Mouse (Mus musculus) retina, postnatal 1 day (tissue): Measurements from ENCODE around the gene Myo6.

ENCODE experiments used
- DNase-seq: peaks from one replicate; pipeline ENCODE4 v3.0.0-alpha.2; 2012

The Myo6 gene

DNA sequence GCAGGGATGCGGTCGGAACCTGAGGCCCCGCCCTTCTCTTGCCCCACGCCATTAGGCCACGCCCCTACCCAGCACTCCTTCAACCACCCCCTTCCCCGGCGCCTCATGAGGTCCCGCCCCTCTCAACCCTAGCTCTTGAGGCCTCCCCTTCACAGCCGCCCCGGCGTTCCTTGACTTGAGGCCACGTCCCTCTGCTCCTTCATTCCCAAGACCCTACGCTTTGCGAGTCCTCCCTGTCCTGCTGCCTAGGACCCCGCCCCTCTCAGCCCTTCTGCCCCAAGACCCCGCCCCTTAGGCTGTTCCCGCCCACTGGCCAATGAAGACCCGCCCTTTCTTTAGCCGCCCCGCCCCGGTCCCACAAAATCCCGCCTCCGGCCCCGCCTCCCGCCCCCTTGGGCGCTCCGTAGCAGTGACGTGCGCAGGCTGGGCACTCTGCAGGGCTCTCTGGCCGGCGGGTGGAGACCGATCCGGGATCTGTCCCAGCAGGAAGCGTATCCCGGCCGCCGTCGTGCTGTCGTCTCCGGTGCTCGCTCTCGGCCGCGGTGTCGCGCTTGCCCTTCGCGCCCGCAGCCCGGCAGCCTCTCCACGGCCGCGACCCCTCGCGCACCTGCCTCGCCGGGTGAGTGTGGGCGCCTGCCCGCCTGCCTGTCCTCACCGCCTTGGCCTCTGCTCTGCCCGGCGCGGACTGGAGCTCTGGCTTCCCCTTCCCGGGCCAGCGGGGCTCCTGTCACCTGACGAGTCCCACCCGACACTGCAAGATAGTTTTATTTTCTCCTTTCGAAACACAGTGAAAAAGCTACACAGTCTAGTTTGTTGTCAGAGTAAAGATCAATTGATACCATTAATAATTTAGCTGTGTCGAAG lies at the start of gene Myo6:
Myo6 (plus strand) TSS at position 421 of the 864 bp plus-strand sequence.
- peak; percentile 94 for DNase-seq

- DNase-seq, result no peak
Observed at GRCm38 (mm10) chr9:80145992-80146587, 18.7 kb upstream of the Myo6 start.

DNA sequence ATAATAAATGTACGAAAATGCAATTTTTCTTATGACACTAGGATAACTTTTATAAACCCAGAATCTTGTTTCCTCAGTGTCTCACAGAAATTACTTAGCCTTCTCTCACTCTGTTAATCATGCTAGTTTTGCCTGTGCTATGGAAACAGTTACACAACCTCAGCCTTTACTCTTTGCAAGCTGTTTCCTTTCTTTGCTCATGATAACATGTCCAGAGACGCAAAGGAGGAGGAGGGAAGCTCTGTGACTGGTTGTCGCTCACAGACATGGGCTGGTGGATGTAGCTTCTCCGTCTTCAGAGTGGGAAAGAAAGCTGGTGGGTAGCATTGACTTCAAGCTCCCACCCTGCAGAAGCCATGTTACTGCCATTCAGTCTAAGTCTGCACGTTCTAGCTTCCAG lies 15.2 kb upstream of the Myo6 start:
- no peak for DNase-seq

DNA sequence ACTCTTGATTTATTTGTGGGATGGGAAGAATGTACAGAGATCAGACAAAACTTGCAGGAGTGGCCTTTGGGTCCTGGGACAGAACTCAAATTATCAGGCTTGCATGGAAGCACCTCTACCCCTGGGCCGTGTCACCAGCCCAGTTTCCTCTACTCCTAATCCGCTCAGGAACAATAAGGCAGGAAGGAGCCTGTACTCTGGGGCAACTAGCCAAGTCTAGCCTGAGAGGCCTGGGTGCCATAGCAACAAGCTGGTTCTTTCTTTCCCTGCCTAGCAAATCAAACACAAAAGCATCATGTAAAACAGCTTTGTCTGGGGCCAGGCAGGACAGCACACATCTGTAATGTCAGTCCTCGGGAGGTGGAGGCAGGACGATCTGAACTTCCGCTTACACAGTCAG lies 9.6 kb upstream of the Myo6 start:
- peak; percentile 71 for DNase-seq

GRCm38 (mm10) chr9:80156780-80157179 lies 8.1 kb upstream of the Myo6 start:
- no peak for DNase-seq

DNA sequence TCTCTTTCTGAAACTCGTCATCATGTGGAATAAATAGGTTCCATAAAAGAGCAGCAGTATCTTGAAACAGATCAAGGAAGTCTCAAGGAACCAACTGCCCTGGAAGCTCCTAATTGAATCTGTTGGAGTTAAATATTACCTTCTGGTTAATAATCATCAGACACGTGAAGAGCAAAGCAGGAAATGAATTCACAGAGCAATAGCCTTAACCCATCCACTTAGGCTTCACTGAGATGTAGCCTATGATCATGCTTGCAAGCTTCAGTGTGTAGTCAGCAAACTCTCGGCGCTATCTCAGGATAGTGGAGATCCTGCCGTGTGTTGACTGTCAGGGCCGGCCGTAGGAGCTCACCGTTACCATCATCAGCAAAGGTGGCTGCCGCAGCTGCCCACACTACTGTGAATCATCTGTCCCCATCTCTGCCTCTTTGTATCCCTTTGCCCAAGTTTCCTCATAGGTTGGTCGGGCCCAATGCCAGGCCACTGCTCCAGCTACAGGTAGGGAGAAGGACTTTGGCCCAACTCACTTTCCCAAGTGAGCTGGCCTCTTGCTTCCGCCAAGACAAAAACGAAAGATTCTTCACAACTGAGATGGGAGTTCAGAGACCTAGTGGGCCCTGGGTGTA lies 6.9 kb upstream of the Myo6 start:
- no peak for DNase-seq

- no peak for DNase-seq
Observed at GRCm38 (mm10) chr9:80158937-80159336, 5.9 kb upstream of the Myo6 start.

GRCm38 (mm10) chr9:80161451-80161850 lies 3.4 kb upstream of the Myo6 start:
- DNase-seq, result no peak

GRCm38 (mm10) chr9:80163126-80163723 lies 1.6 kb upstream of the Myo6 start:
- DNase-seq, result no peak

GRCm38 (mm10) chr9:80164191-80164590 lies 640 bp upstream of the Myo6 start:
- DNase-seq, result no peak

- no peak for DNase-seq
Observed at GRCm38 (mm10) chr9:80165690-80166089, 859 bp downstream of the Myo6 start.

GRCm38 (mm10) chr9:80166425-80166824 lies 1.6 kb downstream of the Myo6 start:
- no peak for DNase-seq

- no peak for DNase-seq
Observed at GRCm38 (mm10) chr9:80167089-80167488, 2.3 kb downstream of the Myo6 start.

DNA sequence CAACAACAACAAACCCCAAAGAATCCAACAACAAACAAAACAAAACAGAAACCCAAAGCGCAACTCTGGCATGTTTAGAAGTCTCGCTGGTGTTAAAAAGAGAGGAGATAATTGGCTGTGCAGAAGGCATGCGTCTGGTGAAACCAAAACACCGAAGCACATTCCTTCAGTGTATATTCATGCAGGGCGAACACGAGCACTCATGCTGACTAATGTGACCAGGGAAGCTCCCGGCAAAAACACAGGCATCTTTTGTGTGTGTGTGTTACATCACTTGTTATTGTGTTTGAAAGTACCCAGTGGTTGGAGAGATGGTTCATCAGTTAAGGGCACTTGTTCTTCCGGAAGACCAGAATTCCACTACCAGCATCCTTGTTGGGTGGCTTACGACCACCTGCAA lies 4.7 kb downstream of the Myo6 start:
- peak; percentile 74 for DNase-seq

DNA sequence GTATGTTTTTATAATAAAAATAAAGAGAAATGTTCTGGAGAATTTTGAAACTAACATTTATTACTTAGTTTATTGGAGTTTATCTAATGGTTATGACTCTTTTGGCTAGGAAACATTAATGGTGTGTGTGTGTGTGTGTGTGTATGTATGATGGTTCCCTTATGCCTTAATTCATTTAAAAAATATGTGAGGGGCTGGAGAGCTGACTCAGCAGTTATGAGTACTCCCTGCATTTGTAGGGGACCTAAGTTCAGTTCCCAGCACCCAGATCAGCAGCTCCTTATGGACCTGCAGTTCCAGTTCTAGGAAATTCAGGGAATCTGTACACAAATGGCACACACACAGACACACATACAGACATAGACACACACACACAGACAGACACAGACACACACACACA lies 6.4 kb downstream of the Myo6 start:
- DNase-seq, result no peak

GRCm38 (mm10) chr9:80172396-80173222 lies 7.8 kb downstream of the Myo6 start:
- no peak for DNase-seq

DNA sequence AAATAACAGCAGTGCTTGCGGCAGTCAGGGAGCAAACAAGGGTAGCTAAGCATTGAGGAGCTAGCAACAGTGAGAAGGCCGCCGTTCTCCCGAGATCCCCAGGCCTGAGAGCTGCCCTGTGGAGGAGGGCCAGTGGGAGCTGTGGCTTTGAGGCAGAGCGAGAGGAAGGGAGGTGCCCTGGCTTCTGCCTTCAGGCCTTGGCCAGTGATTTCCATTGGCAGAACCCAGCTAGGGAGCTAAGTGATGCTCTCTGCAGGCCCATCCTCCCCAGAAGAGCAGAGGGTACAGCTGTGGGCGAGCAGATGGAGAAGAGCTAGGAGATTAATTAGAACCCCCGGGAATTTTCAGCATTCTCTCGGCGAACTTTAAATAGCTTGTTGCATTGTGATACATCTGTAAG lies 8.8 kb downstream of the Myo6 start:
- DNase-seq, result peak; percentile 57

- DNase-seq, result no peak
Observed at GRCm38 (mm10) chr9:80176696-80177478, 12.1 kb downstream of the Myo6 start.

DNA sequence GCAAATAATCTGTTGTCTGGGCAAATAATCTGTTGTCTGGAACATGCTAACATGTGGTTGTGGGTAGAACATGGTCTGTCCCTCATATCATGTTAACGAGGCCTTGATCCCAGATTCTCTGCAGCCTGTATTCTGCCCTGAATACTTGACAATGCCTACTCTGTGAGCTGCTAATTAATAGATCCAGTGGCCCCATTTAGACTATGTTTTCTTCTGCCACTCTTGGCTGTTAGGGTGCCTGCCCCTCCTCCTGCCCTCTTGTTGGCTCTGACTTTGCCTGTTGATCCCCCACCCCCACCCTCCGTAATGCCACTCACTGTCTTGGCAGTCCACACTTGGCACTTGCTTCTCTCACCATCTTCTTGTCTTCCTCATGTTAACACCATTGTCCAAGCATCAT lies 13.8 kb downstream of the Myo6 start:
- DNase-seq, result peak; percentile 76

DNA sequence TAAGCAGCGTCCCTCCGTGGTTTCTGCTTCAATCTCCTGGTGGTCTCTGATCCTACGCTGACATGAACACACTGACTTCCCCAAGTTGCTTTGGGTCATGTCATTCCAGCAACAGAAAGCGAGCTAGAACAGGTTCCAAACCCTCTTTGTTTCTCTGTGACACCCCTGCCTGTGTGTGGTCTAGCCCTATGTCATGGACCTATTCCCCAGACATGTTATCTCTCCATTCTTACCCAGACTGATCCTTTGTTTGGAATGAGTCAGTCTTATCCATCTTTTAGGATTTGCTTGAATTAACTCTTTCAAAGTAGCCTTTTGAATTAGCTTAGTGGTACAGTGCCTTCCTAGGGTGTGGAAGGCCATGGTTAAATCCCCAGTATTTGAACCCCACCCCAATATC lies 14.9 kb downstream of the Myo6 start:
- no peak for DNase-seq

GRCm38 (mm10) chr9:80180771-80181170 lies 15.9 kb downstream of the Myo6 start:
- DNase-seq, result no peak

DNA sequence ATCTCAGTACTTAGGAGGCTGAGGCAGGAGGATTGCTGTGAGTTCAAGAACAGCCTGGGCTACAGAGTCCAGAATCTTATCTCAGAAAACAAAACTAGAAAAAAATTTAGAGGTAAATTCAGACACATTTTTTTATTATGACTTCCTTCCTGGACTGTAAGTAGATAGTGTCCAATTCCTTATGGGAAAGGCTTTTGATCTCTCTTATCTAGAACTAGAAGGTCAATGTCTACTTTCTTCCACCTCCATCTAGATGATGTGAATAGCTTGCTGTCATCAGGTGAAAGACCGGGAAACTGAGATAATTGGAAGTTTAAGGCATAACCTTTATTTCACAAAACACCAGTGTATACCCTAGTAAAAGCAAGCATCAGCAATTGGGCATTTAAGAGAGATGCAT lies 16.9 kb downstream of the Myo6 start:
- DNase-seq, result no peak
